Mouse (Mus musculus) limb, embryonic 12.5 days (tissue): ENCODE results near the gene Mta2. TPM values are rescaled to one million over a fixed set of nuclear protein-coding genes. Genes with fewer than 3 reads are reported as not detected.
"Not testable (repeated sequence)": the region's sequence is repeated elsewhere in the genome, so short reads cannot be mapped to it uniquely, and the experiment has no call there.

Source experiments
- ATAC-seq: fragments of 200-750 bp; cut with Nextera tagmentation; 2 replicates; pipeline ENCODE4 v1.8.0; 2017; ENCODE audit warnings: low read depth, moderate TSS enrichment; ENCODE audit not compliant: insufficient number of reproducible peaks, insufficient read depth, low FRiP score, low TSS enrichment
- H3K27ac ChIP-seq: fragments of 300-500 bp; sonication (generic); 2 replicates; pipeline ENCODE4 v1.5.1; 2016; ENCODE audit warnings: mild to moderate bottlenecking, moderate library complexity
- H3K27me3 ChIP-seq: fragments of 300-500 bp; sonication (generic); 2 replicates; pipeline ENCODE4 v1.6.1; 2016; ENCODE audit warnings: mild to moderate bottlenecking, moderate library complexity
- H3K36me3 ChIP-seq: fragments of 300-500 bp; sonication (generic); 2 replicates; pipeline ENCODE4 v1.6.1; 2016; ENCODE audit warnings: mild to moderate bottlenecking, moderate library complexity
- H3K4me1 ChIP-seq: fragments of 300-500 bp; sonication (generic); replicated peaks from 2 replicates; pipeline ENCODE4 v1.6.1; 2016
- H3K4me2 ChIP-seq: fragments of 300-500 bp; sonication (generic); 2 replicates; pipeline ENCODE4 v1.6.1; 2016; ENCODE audit warnings: mild to moderate bottlenecking, moderate library complexity
- H3K4me3 ChIP-seq: fragments of 300-500 bp; sonication (generic); replicated peaks from 2 replicates; pipeline ENCODE4 v1.5.1; 2016; ENCODE audit warnings: mild to moderate bottlenecking
- H3K9ac ChIP-seq: fragments of 300-500 bp; sonication (generic); replicated peaks from 2 replicates; pipeline ENCODE4 v1.6.1; 2016; ENCODE audit warnings: mild to moderate bottlenecking, moderate library complexity
- H3K9me3 ChIP-seq: fragments of 300-500 bp; sonication (generic); 2 replicates; pipeline ENCODE4 v1.6.1; 2016; ENCODE audit warnings: mild to moderate bottlenecking, moderate library complexity
- WGBS: fragments of 180-500 bp; shearing (Covaris S2); methylation state at CpG from one replicate; pipeline ENCODE4 v1.1.7; 2016; 5-methylcytosine and 5-hydroxymethylcytosine counted together
- polyA plus RNA-seq: library from polyadenylated mRNA; unstranded; fragments of >200 nt; fragmentation: Nextera tagmentation; extraction: Ambion mirVana; gene quantifications from 2 replicates; pipeline ENCODE4 v1.2.1, GENCODE M21; 2016

Mta2 gene
- polyA plus RNA-seq, 1 experiment from 2014 or later = 231 TPM

DNA sequence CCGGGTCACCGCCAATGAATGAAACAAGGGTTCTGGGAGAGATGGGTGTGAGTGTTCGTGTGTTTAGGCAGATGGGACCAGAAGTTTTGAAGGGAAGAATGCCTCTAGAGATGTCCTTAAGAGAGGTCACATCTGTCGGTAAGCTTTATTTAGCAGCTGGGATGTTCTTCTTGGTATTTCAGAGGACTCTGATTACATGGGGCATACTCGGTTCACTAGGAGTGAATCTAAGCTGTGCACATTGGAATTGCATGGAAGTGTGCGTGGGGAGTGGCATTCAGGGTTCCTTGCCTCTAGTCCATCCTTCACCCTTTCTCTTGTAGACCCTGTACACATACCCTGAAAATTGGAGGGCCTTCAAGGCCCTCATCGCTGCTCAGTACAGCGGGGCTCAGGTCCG lies 26.2 kb downstream of the Mta2 start:
- Histone ChIP-seq H3K27me3 (no peaks in the 10 kb centered on the region), H3K36me3 (peaks cover 75% of the 10 kb centered on the region), H3K9me3 (no peaks in the 10 kb centered on the region), H3K4me3 (peak overlapping the region; percentile 82), H3K27ac (peak overlapping the region; percentile 94), H3K4me2 (peak overlapping the region; percentile 91), H3K9ac (peak overlapping the region; percentile 94), H3K4me1 (peaks cover 16% of the 10 kb centered on the region)
- ATAC-seq = no peak
- 5% methylated on average over 9 of the region's 9 CpGs for WGBS

- not testable (repeated sequence) for H3K27me3 ChIP-seq, H3K4me2 ChIP-seq, H3K9me3 ChIP-seq, ATAC-seq, H3K4me3 ChIP-seq, H3K27ac ChIP-seq, H3K9ac ChIP-seq
- H3K4me1 ChIP-seq = peaks cover 12% of the 10 kb centered on the region
- peaks cover 88% of the 10 kb centered on the region for H3K36me3 ChIP-seq
- 90% methylated on average over 8 of the region's 8 CpGs for WGBS
Measured at GRCm38 (mm10) chr19:8972491-8972890, 30.8 kb downstream of the Mta2 start.

GRCm38 (mm10) chr19:8974638-8975037 lies 33.0 kb downstream of the Mta2 start:
- H3K4me2 ChIP-seq = no peak overlapping the region
- H3K9me3 ChIP-seq = no peaks in the 10 kb centered on the region
- no peak overlapping the region for H3K27ac ChIP-seq
- H3K36me3 ChIP-seq = peaks cover 98% of the 10 kb centered on the region
- no peak overlapping the region for H3K9ac ChIP-seq
- peaks cover 7% of the 10 kb centered on the region for H3K4me1 ChIP-seq
- WGBS = 85% methylated on average over 1 of the region's 1 CpGs
- H3K27me3 ChIP-seq = no peaks in the 10 kb centered on the region
- H3K4me3 ChIP-seq = no peak overlapping the region
- ATAC-seq = no peak

DNA sequence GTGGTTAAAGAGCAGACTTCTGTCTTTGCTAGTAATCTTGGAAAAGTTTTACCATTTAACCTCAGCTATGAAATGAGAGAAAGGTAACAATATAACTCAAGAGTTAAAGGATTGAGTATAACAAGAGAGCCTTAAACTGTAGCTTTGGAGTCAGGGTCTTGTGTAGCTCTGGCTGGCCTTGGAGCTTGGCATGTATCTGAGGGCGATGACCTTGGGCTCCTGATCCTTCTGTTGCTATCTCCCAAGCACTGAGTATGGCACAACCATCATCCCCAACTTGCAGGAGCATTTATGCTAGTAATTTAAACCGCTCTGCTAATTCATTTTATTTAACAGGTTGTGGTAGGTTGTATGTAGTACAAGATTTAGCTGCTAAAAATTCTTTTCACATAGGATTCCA lies 33.8 kb downstream of the Mta2 start:
- H3K4me1 ChIP-seq = peaks cover 7% of the 10 kb centered on the region
- no peak overlapping the region for H3K27ac ChIP-seq
- 95% methylated on average over 2 of the region's 2 CpGs for WGBS
- H3K4me2 ChIP-seq = no peak overlapping the region
- ATAC-seq = no peak
- peaks cover 98% of the 10 kb centered on the region for H3K36me3 ChIP-seq
- H3K9ac ChIP-seq = no peak overlapping the region
- H3K9me3 ChIP-seq = no peaks in the 10 kb centered on the region
- H3K27me3 ChIP-seq = no peaks in the 10 kb centered on the region
- H3K4me3 ChIP-seq = no peak overlapping the region

GRCm38 (mm10) chr19:8976535-8976934 lies 34.9 kb downstream of the Mta2 start:
- H3K4me1 ChIP-seq = peaks cover 7% of the 10 kb centered on the region
- no peak overlapping the region for H3K4me2 ChIP-seq
- H3K9ac ChIP-seq = no peak overlapping the region
- H3K36me3 ChIP-seq = peaks cover 94% of the 10 kb centered on the region
- H3K27me3 ChIP-seq = no peaks in the 10 kb centered on the region
- H3K4me3 ChIP-seq = no peak overlapping the region
- 36% methylated on average over 3 of the region's 3 CpGs for WGBS
- no peaks in the 10 kb centered on the region for H3K9me3 ChIP-seq
- peak; percentile 87 for ATAC-seq
- peak overlapping the region; percentile 72 for H3K27ac ChIP-seq

DNA sequence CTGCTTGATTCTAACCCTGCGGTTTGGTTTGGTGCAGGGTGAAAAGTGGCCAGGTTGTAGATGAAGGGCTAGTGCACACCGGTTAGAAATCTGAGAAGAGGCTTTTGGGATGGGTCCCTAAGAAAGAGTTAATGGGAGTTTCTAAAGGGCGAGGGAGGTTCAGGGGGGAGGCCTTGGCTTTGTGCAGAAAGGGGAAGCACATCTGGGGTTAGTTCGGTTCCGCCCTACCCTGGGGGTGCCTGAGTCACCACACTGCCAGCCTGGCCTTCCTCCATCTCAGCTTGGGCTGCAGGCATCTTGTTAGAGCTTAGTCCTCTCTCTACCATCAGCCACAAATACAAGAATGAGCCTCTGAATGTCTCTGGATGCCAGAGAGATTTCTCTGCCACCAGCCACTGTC lies 39.1 kb downstream of the Mta2 start:
- H3K4me2 ChIP-seq = no peak overlapping the region
- no peak overlapping the region for H3K27ac ChIP-seq
- H3K4me1 ChIP-seq = peaks cover 28% of the 10 kb centered on the region
- 49% methylated on average over 5 of the region's 5 CpGs for WGBS
- H3K36me3 ChIP-seq = peaks cover 51% of the 10 kb centered on the region
- H3K27me3 ChIP-seq = no peaks in the 10 kb centered on the region
- H3K9ac ChIP-seq = no peak overlapping the region
- H3K9me3 ChIP-seq = no peaks in the 10 kb centered on the region
- H3K4me3 ChIP-seq = no peak overlapping the region
- no peak for ATAC-seq

- Histone ChIP-seq H3K27ac (no peak overlapping the region), H3K9me3 (no peaks in the 10 kb centered on the region), H3K36me3 (peaks cover 45% of the 10 kb centered on the region), H3K4me1 (peaks cover 21% of the 10 kb centered on the region), H3K4me3 (no peak overlapping the region), H3K4me2 (no peak overlapping the region), H3K9ac (no peak overlapping the region), H3K27me3 (no peaks in the 10 kb centered on the region)
- WGBS = 91% methylated on average over 2 of the region's 2 CpGs
- no peak for ATAC-seq
Measured at GRCm38 (mm10) chr19:8981450-8982168, 39.9 kb downstream of the Mta2 start.

DNA sequence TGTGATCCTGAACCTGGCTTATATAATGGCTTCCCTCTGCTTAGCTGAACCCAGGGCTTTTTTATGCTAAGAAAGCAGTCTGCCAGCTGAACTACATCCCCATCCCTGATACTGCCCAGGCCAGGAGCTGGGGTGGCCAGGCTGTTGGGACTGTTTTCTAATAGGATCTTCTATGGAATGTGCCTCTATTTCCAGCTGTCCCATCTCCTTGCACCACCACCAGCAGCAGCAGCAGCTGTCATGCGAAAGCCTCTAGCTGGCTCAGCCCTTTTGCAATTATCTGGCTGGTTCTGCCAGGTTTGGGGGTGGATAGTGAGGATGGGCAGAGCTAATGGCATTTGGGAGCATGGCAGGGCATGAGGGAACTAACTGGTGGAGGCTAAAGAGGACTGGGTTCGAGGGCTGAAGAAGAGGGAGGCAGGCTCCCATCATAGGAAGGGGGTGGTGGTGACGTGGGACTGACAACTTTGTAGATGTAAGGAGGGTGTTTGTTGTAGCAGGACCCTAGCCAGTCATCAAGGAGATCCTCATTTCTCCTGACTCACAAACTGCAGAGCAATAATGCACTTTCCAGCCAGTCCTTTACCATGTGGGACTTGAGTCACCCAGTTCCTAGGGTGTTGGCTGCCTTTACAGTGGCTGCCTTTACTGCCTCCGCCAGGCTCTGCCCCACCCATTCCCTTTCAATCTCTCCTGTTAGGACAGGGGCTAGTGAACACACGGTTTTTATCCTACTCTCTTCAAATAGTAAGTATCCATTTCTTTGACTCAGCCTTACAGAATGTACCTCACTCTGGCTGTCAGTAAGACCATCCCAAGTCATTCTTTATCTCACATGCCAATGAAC lies 40.9 kb downstream of the Mta2 start:
- Histone ChIP-seq H3K4me2 (no peak overlapping the region), H3K4me1 (peaks cover 21% of the 10 kb centered on the region), H3K27me3 (no peaks in the 10 kb centered on the region), H3K9me3 (no peaks in the 10 kb centered on the region), H3K36me3 (peaks cover 36% of the 10 kb centered on the region), H3K4me3 (no peak overlapping the region), H3K27ac (no peak overlapping the region), H3K9ac (no peak overlapping the region)
- 47% methylated on average over 5 of the region's 5 CpGs for WGBS
- ATAC-seq = no peak

- Histone ChIP-seq H3K27ac (no peak overlapping the region), H3K4me1 (peaks cover 28% of the 10 kb centered on the region), H3K36me3 (peaks cover 29% of the 10 kb centered on the region), H3K4me3 (no peak overlapping the region), H3K4me2 (no peak overlapping the region), H3K9ac (no peak overlapping the region), H3K9me3 (no peaks in the 10 kb centered on the region), H3K27me3 (no peaks in the 10 kb centered on the region)
- 46% methylated on average over 4 of the region's 4 CpGs for WGBS
- ATAC-seq = no peak
Measured at GRCm38 (mm10) chr19:8983150-8983650, 41.5 kb downstream of the Mta2 start.

GRCm38 (mm10) chr19:8984255-8984868 lies 42.7 kb downstream of the Mta2 start:
- ATAC-seq = no peak
- no peak overlapping the region for H3K9ac ChIP-seq
- H3K27me3 ChIP-seq = no peaks in the 10 kb centered on the region
- H3K9me3 ChIP-seq = no peaks in the 10 kb centered on the region
- peaks cover 37% of the 10 kb centered on the region for H3K4me1 ChIP-seq
- peaks cover 17% of the 10 kb centered on the region for H3K36me3 ChIP-seq
- H3K4me3 ChIP-seq = no peak overlapping the region
- H3K27ac ChIP-seq = peak overlapping the region; percentile 41; the same call in 1 of the 2 replicates
- 24% methylated on average over 7 of the region's 7 CpGs for WGBS
- H3K4me2 ChIP-seq = no peak overlapping the region

DNA sequence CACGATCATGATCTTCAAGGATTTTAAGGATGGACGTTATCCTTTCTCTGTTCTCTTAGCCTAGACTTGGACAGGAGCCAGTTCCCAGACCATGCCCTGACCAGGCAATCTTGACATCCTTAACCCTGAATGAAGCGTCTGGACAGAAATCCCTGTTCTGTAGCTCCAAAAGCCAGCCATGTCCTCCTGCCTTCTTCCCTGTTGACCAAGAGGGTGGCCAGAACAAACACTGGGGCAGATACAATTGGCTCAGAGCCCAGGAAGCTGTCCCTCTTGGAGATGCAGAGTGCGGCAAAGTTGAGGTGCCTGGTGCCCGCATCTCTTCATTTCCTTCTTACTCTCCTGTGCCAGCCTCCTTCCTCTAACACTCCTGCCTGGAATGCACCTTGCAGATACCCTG lies 44.2 kb downstream of the Mta2 start:
- Histone ChIP-seq H3K4me3 (no peak overlapping the region), H3K9ac (no peak overlapping the region), H3K36me3 (peaks cover 3% of the 10 kb centered on the region; the same call in 1 of the 2 replicates), H3K9me3 (no peaks in the 10 kb centered on the region), H3K27ac (no peak overlapping the region), H3K27me3 (no peaks in the 10 kb centered on the region), H3K4me1 (peaks cover 42% of the 10 kb centered on the region), H3K4me2 (no peak overlapping the region)
- WGBS = 77% methylated on average over 5 of the region's 5 CpGs
- ATAC-seq = no peak
